Mouse (Mus musculus) cortical plate, adult 2 months (tissue): ENCODE data around the gene Ncaph2.

ENCODE experiments used
- CTCF ChIP-seq: fragments of 200-500 bp; IDR thresholded peaks from 2 replicates; pipeline ENCODE4 v1.5.1; 2011; ENCODE audit warnings: mild to moderate bottlenecking, control low read depth, low read length; ENCODE audit not compliant: insufficient read depth; ENCODE audit errors: extremely low read depth
- POLR2A ChIP-seq: fragments of 200-500 bp; IDR thresholded peaks from 2 replicates; pipeline ENCODE4 v1.6.1; 2011; ENCODE audit warnings: mild to moderate bottlenecking, low read length, control low read depth; ENCODE audit not compliant: insufficient read depth; ENCODE audit errors: extremely low read depth

GRCm38 (mm10) chr15:89373027-89373761, 17.7 kb downstream of the Ncaph2 start:
- TF ChIP-seq POLR2A: no peak; the same call in 1 of the 2 replicates
- TF ChIP-seq CTCF: peak; percentile 64
